Mouse (Mus musculus) erythroblast, embryonic 14.5 days (primary cell): ENCODE measurements around the gene Pex13.
"Not testable (repeated sequence)": the region's sequence is repeated elsewhere in the genome, so short reads cannot be mapped to it uniquely, and the experiment has no call there.

Experiments
- GATA1 ChIP-seq: IDR thresholded peaks from 2 replicates; pipeline ENCODE4 v1.6.1; 2012; ENCODE audit warnings: low read length, inconsistent platforms, mixed read lengths
- TAL1 ChIP-seq: IDR thresholded peaks from 3 replicates; pipeline ENCODE4 v1.6.1; 2012; ENCODE audit warnings: low read length, inconsistent platforms, mixed read lengths

DNA sequence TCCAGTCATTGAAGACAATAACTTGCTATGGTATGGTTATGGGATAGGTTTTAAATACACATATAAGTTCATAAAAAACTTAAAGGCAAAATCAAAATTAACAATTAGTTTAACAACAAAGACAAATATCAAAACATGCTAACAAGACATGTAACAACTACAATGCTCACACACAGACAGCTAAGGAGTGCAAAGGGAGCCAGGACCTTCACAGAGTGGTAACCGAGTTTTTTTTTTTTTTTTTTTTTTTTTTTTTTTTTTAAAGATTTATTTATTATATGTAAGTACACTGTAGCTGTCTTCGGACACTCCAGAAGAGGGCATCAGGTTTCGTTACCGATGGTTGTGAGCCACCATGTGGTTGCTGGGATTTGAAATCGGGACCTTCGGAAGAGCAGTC is 58.5 kb downstream of the Pex13 start:
- not testable (repeated sequence) for TF ChIP-seq GATA1, TAL1
